Mouse (Mus musculus): Measurements from ENCODE around the gene Yy2. TPM values are rescaled to one million over a fixed set of nuclear protein-coding genes. Genes with fewer than 3 reads are reported as not detected.
A peak's percentile ranks its signal among the peaks of the same experiment; 100 is the strongest.

The Yy2 gene
- polyA plus RNA-seq, 1 experiment from 2014 or later: 4.9 TPM

DNA sequence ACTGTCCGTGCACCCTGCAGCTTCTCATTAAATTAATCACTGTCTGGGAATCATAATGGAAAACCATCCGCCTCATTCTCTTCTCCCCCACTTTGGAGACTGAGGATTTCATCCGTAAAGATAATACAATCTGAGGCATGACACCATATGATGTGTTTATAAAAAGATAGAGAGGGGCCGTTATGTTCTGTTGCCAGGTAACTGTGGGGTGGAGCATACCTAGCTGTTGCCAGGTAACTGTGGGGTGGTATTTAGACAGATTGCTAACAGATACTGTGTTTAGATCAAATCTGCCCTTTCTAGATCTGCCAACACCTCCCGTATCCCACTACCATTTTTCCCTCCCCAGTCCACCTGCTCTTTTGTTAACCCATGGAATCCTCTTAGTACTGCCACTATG, 18.2 kb upstream of the Yy2 start:
- no peaks in the 10 kb centered on the region for H3K36me3 ChIP-seq (ENCODE audit: control insufficient read depth, insufficient read depth, low read length)
- H3K4me2 ChIP-seq: no peak overlapping the region
- DNase-seq (ENCODE audit: low spot score, missing footprints): no peak
- H3K27me3 ChIP-seq (ENCODE audit: control insufficient read depth, insufficient read depth, low read length): no peaks in the 10 kb centered on the region; the same call in 1 of the 2 replicates
- H3K4me3 ChIP-seq (ENCODE audit: low read depth, low read length): no peak overlapping the region
- no peak for ATAC-seq (ENCODE audit: low FRiP score)
- no peaks in the 10 kb centered on the region for H3K9me3 ChIP-seq (ENCODE audit: control insufficient read depth, low read length)
- H3K27ac ChIP-seq (ENCODE audit: low read depth, low read length): no peak overlapping the region
- H3K9ac ChIP-seq (ENCODE audit: low read length): no peak overlapping the region
- H3K4me1 ChIP-seq (ENCODE audit: control insufficient read depth, insufficient read depth, low read length): no peaks in the 10 kb centered on the region
- 68% methylated on average over 5 of the region's 5 CpGs for WGBS

DNA sequence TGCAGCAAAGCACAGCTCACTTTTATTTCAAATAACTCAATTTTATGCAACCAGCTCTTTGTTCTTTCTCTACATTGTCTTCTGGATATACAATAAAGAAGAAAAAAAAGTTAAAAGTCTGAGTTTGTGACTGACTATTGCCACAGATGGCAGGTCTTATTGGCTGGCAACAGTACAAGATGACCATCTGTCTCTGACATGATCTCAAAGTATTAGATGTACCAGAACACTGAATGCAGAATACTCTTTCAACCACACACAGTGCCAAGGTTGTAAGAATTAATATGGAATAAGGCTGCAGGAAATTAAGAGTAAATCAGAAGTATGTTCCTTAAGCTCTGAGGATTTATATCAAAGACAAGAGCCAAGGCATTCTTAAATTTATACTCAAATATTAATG, 17.6 kb upstream of the Yy2 start:
- Histone ChIP-seq H3K4me2 (no peak overlapping the region), H3K4me1 (ENCODE audit: control insufficient read depth, insufficient read depth, low read length) (no peaks in the 10 kb centered on the region), H3K4me3 (ENCODE audit: low read depth, low read length) (no peak overlapping the region), H3K27me3 (ENCODE audit: control insufficient read depth, insufficient read depth, low read length) (no peaks in the 10 kb centered on the region; the same call in 1 of the 2 replicates), H3K9me3 (ENCODE audit: control insufficient read depth, low read length) (no peaks in the 10 kb centered on the region), H3K27ac (ENCODE audit: low read depth, low read length) (no peak overlapping the region), H3K9ac (ENCODE audit: low read length) (no peak overlapping the region), H3K36me3 (ENCODE audit: control insufficient read depth, insufficient read depth, low read length) (no peaks in the 10 kb centered on the region)
- no peak for DNase-seq (ENCODE audit: low spot score, missing footprints)
- ATAC-seq (ENCODE audit: low FRiP score): no peak

DNA sequence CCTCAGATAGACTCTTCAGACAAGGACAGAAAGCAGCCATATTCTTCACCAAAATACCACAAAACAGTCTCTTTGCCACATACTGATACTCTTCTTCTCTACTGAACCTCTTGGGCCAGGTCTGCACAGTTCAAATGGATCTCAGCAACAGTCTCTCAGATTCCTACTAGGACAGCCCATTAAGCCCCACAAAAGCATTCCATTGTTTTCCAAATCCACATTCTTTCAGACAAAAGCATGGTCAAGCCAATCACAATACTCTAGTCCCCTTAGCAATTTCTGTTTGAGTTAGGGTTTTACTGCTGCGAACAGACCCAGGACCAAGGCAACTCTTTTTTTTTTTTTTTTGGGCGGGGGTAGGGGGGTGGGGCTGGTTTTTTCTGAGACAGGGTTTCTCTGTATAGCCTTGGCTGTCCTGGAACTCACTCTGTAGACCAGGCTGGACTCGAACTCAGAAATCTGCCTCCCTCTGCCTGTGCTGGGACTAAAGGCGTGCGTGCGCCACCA, 10.4 kb upstream of the Yy2 start:
- no peaks in the 10 kb centered on the region for H3K36me3 ChIP-seq (ENCODE audit: control insufficient read depth, insufficient read depth, low read length)
- no peaks in the 10 kb centered on the region for H3K4me1 ChIP-seq (ENCODE audit: control insufficient read depth, insufficient read depth, low read length)
- no peak overlapping the region for H3K27ac ChIP-seq (ENCODE audit: low read depth, low read length)
- 67% methylated on average over 6 of the region's 6 CpGs for WGBS
- no peak overlapping the region for H3K9ac ChIP-seq (ENCODE audit: low read length)
- H3K9me3 ChIP-seq (ENCODE audit: control insufficient read depth, low read length): no peaks in the 10 kb centered on the region
- no peaks in the 10 kb centered on the region for H3K27me3 ChIP-seq (ENCODE audit: control insufficient read depth, insufficient read depth, low read length)
- ATAC-seq (ENCODE audit: low FRiP score): no peak
- H3K4me3 ChIP-seq (ENCODE audit: low read depth, low read length): no peak overlapping the region
- no peak for DNase-seq (ENCODE audit: low spot score, missing footprints)
- no peak overlapping the region for H3K4me2 ChIP-seq

DNA sequence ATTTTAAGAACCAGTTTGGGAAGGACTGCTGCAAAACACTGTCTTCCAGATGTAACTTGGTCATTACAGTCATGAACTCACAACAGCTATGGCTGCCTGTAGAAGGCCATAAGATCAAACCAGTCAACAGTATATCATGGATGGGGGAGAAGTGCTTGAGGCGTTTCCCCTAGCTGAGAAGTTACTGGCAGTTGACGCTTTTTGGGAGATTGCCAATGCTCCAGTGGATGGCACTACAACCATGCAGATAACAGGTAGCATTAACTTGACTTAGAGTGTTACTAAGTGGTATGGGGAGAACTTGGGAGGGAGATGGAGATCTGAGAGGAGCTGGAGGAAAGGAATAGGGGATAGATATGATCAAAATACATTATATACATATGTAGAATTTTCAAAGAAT, 5.9 kb upstream of the Yy2 start:
- no peak for ATAC-seq (ENCODE audit: low FRiP score)
- no peaks in the 10 kb centered on the region for H3K36me3 ChIP-seq (ENCODE audit: control insufficient read depth, insufficient read depth, low read length)

DNA sequence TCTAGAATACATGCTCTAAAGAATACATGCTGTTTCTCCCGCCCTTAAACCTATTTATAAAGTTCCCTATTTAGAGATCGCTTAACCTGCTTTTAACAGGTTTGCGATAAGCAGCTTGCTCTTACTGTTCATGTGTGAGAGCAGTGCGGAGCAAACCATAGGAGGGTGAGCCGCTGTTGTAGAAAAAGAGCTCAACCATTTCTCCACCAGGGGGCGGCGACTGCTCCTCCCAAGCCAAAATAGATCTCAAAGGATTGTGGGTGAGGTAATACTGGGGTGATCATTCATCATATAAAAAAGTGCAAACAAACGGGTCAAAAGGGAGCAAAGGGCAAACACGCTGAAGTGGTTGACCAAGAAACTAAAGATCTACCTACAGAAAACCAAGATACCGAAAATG, 5.0 kb downstream of the Yy2 start:
- ATAC-seq (ENCODE audit: low FRiP score) (no peak), DNase-seq (ENCODE audit: low spot score, missing footprints) (no peak)
- 80% methylated on average over 10 of the region's 10 CpGs for WGBS

More for the DNA sequence above, 5.9 kb upstream of the Yy2 start:
- Histone ChIP-seq H3K27me3 (ENCODE audit: control insufficient read depth, insufficient read depth, low read length) (no peaks in the 10 kb centered on the region), H3K27ac (ENCODE audit: low read depth, low read length) (no peak overlapping the region), H3K4me3 (ENCODE audit: low read depth, low read length) (no peak overlapping the region), H3K9me3 (ENCODE audit: control insufficient read depth, low read length) (no peaks in the 10 kb centered on the region), H3K9ac (ENCODE audit: low read length) (no peak overlapping the region), H3K4me1 (ENCODE audit: control insufficient read depth, insufficient read depth, low read length) (no peaks in the 10 kb centered on the region), H3K4me2 (no peak overlapping the region)
- WGBS: 78% methylated on average over 2 of the region's 2 CpGs
- DNase-seq (ENCODE audit: low spot score, missing footprints): no peak

DNA sequence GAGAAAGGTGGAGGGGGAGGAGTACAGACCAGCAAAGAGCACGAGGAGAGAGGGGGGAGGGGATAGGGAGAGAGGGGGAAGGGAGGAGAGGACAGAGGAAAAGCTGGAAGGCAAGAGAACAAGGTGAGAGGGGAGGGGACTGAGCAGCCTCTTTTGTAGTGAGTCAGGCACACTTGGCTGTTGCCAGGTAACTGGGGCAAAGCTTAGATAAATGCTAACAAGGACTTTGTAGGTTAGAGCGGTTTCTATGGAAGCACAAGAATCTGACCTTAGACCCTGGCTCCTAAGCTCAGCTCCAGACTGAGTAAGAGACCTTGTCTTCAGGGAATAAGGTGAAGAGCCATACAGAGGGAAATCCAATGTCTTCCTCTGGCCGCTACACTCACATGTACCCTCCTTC, 21.7 kb downstream of the Yy2 start:
- Histone ChIP-seq H3K9me3 (ENCODE audit: control insufficient read depth, low read length) (no peaks in the 10 kb centered on the region), H3K4me3 (ENCODE audit: low read depth, low read length) (no peak overlapping the region), H3K4me2 (no peak overlapping the region), H3K4me1 (ENCODE audit: control insufficient read depth, insufficient read depth, low read length) (no peaks in the 10 kb centered on the region), H3K9ac (ENCODE audit: low read length) (no peak overlapping the region), H3K27ac (ENCODE audit: low read depth, low read length) (no peak overlapping the region), H3K36me3 (ENCODE audit: control insufficient read depth, insufficient read depth, low read length) (no peaks in the 10 kb centered on the region), H3K27me3 (ENCODE audit: control insufficient read depth, insufficient read depth, low read length) (no peaks in the 10 kb centered on the region)
- DNase-seq (ENCODE audit: low spot score, missing footprints) (peak; percentile 84), ATAC-seq (ENCODE audit: low FRiP score) (peak; percentile 93)
- WGBS: 12% methylated on average over 3 of the region's 3 CpGs

More for the DNA sequence above, 5.0 kb downstream of the Yy2 start:
- no peak overlapping the region for H3K4me3 ChIP-seq (ENCODE audit: low read depth, low read length)
- H3K27me3 ChIP-seq (ENCODE audit: control insufficient read depth, insufficient read depth, low read length): no peaks in the 10 kb centered on the region
- no peaks in the 10 kb centered on the region for H3K4me1 ChIP-seq (ENCODE audit: control insufficient read depth, insufficient read depth, low read length)
- no peaks in the 10 kb centered on the region for H3K9me3 ChIP-seq (ENCODE audit: control insufficient read depth, low read length)
- H3K4me2 ChIP-seq: no peak overlapping the region
- no peak overlapping the region for H3K27ac ChIP-seq (ENCODE audit: low read depth, low read length)
- H3K36me3 ChIP-seq (ENCODE audit: control insufficient read depth, insufficient read depth, low read length): no peaks in the 10 kb centered on the region
- no peak overlapping the region for H3K9ac ChIP-seq (ENCODE audit: low read length)

Other genes with a start within 250 kb of the Yy2 start
- 0.19 and 0.63 TPM in 2 replicates for gene Phex, start 153.7 kb downstream of the Yy2 start, polyA plus RNA-seq (2014; fragmentation: Nextera tagmentation; extraction: Ambion mirVana)
- 112 and 118 TPM in 2 replicates for gene Sms, start 76.7 kb downstream of the Yy2 start, polyA plus RNA-seq (2014; fragmentation: Nextera tagmentation; extraction: Ambion mirVana)
- gene Mbtps2, start 29.7 kb upstream of the Yy2 start, polyA plus RNA-seq (2014; fragmentation: Nextera tagmentation; extraction: Ambion mirVana): 18.3 and 22.8 TPM in 2 replicates
- gene Smpx, start 129.9 kb upstream of the Yy2 start, polyA plus RNA-seq (2014; fragmentation: Nextera tagmentation; extraction: Ambion mirVana): not detected in 2 replicates
- 0.72 and 1.0 TPM in 2 replicates for gene Klhl34, start 249.4 kb upstream of the Yy2 start, polyA plus RNA-seq (2014; fragmentation: Nextera tagmentation; extraction: Ambion mirVana)

All from midbrain, embryonic 11.5 days (tissue).